Mouse (Mus musculus) E14TG2a.4 (cell line): ENCODE data around the gene Itk.

ENCODE experiments used
- CTCF ChIP-seq: conservative IDR thresholded peaks from 2 replicates; pipeline ENCODE4 v1.5.1; 2014; ENCODE audit warnings: low read length
- POU5F1 ChIP-seq: IDR thresholded peaks from 2 replicates; pipeline ENCODE4 v1.6.1; 2014; ENCODE audit warnings: low read length, borderline replicate concordance

DNA sequence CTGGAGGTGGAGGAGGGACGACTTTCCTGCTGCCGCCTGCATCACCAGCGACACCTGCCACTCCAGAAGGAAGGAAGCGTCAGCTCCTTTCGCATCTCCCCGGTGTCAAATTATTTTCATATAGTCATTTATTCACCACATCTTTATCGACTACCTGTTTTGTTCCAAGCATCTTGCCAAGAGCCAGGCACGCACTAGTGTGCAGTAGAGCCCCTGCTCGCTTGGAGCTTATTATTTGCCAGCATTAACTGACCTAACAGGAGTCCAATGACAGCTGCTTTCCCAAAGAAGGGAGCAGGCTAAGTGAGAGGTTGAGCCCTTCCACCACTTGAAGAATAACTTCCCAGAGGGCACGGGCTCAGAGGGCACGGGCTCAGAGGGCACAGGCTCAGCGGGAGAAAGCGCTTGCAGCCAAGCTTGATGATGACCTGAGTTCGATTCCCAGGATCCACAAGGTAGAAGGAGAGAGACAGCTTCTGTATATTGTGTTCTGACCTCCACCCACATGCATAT is 76.7 kb downstream of the Itk start, which contains the start of gene Cyfip2:
- no peak for TF ChIP-seq CTCF
- TF ChIP-seq POU5F1 = no peak
